Mouse (Mus musculus): ENCODE data around the gene Gpr107. TPM values are rescaled to one million over a fixed set of nuclear protein-coding genes. Genes with fewer than 3 reads are reported as not detected.

Gpr107 gene
- 10 to 100 TPM; 42.5 to 48.2 TPM for total RNA-seq (2021)
- long read RNA-seq, full-length matches to known transcripts = 43 of 67 reads
- long read RNA-seq, partial matches to known transcripts = 2 of 67 reads
- long read RNA-seq, other reads (novel, unspliced or antisense) = 22 of 67 reads

- peak; percentile 70 to 85 for DNase-seq (ENCODE audit: low spot score in 2 of 2)
These were observed at the start of gene Gpr107 for GRCm38 (mm10) chr2:31151892-31152812. Gene Gpr107, plus strand, starts transcription at chr2:31152316.

GRCm38 (mm10) chr2:31103321-31103720 is 48.8 kb upstream of the Gpr107 start:
- no peak for DNase-seq (ENCODE audit: low spot score in 2 of 2)

- DNase-seq (ENCODE audit: low spot score in 2 of 2) = no peak
These were observed 46.8 kb upstream of the Gpr107 start for GRCm38 (mm10) chr2:31105279-31105678.

GRCm38 (mm10) chr2:31106004-31106403 is 46.1 kb upstream of the Gpr107 start:
- no peak for DNase-seq (ENCODE audit: low spot score in 2 of 2)

GRCm38 (mm10) chr2:31106621-31107320 is 45.3 kb upstream of the Gpr107 start:
- DNase-seq (ENCODE audit: low spot score in 2 of 2) = no peak

GRCm38 (mm10) chr2:31108186-31108585 is 43.9 kb upstream of the Gpr107 start:
- no peak for DNase-seq (ENCODE audit: low spot score in 2 of 2)

- no peak for DNase-seq (ENCODE audit: low spot score in 2 of 2)
These were observed 42.1 kb upstream of the Gpr107 start for GRCm38 (mm10) chr2:31109960-31110548.

- DNase-seq (ENCODE audit: low spot score in 2 of 2) = no peak
These were observed 40.4 kb upstream of the Gpr107 start for GRCm38 (mm10) chr2:31111685-31112084.

- no peak for DNase-seq (ENCODE audit: low spot score in 2 of 2)
These were observed 37.9 kb upstream of the Gpr107 start for GRCm38 (mm10) chr2:31114205-31114604.

- no peak for DNase-seq (ENCODE audit: low spot score in 2 of 2)
These were observed 36.8 kb upstream of the Gpr107 start for GRCm38 (mm10) chr2:31115091-31115942.

- peak in 1 of 2 experiments; percentile 73 for DNase-seq (ENCODE audit: low spot score in 2 of 2)
These were observed 36.0 kb upstream of the Gpr107 start for GRCm38 (mm10) chr2:31115943-31116731.

GRCm38 (mm10) chr2:31118211-31118610 is 33.9 kb upstream of the Gpr107 start:
- no peak for DNase-seq (ENCODE audit: low spot score in 2 of 2)

GRCm38 (mm10) chr2:31118639-31119380 is 33.3 kb upstream of the Gpr107 start:
- DNase-seq (ENCODE audit: low spot score in 2 of 2) = peak; percentile 41 to 57

- DNase-seq (ENCODE audit: low spot score in 2 of 2) = peak; percentile 38 to 67
These were observed 32.3 kb upstream of the Gpr107 start for GRCm38 (mm10) chr2:31119795-31120194.

GRCm38 (mm10) chr2:31121131-31121693 is 30.9 kb upstream of the Gpr107 start:
- no peak for DNase-seq (ENCODE audit: low spot score in 2 of 2)

- DNase-seq (ENCODE audit: low spot score in 2 of 2) = no peak
These were observed 29.3 kb upstream of the Gpr107 start for GRCm38 (mm10) chr2:31122806-31123205.

GRCm38 (mm10) chr2:31123493-31123892 is 28.6 kb upstream of the Gpr107 start:
- DNase-seq (ENCODE audit: low spot score in 2 of 2) = no peak

GRCm38 (mm10) chr2:31124694-31125093 is 27.4 kb upstream of the Gpr107 start:
- DNase-seq (ENCODE audit: low spot score in 2 of 2) = no peak

- DNase-seq (ENCODE audit: low spot score in 2 of 2) = no peak
These were observed 27.0 kb upstream of the Gpr107 start for GRCm38 (mm10) chr2:31125156-31125555.

Data from layer of hippocampus, adult 18-20 months (tissue).